Comparison of ENCODE assay signal across 25 mouse cellular contexts in genomic region chr3:80033071-80033470, GRCm38 (mm10).
DNase-seq lines count a peak whose midpoint lies in the region; TF ChIP-seq lines count a peak whose summit lies in the region.
"Had no signal": no experiment of that assay in that cellular context is flagged by ENCODE, and none has a peak within 500 bp of the region (broad histone marks: within the 10 kb centered on the region; RNA-seq: fewer than 3 reads in every experiment).

No protein-coding gene starts in this region.

- no peak for TF ChIP-seq CTCF in layer of hippocampus, adult 2 months (conservative IDR thresholded peaks at IDR 0.05)
- TF ChIP-seq CTCF in left cerebral cortex, adult 2 months (IDR thresholded peaks at IDR 0.05): no peak

- DNase-seq in layer of hippocampus, adult 2 months (ENCODE audit: low spot score in 2 of 2): peak in 1 of 2 experiments; percentile 48
- DNase-seq in layer of hippocampus, postnatal 36 days: no peak
- peak; percentile 43 to 77 for DNase-seq in frontal cortex, postnatal 36 days (ENCODE audit: low spot score in 2 of 2)
- peak in 1 of 2 experiments; percentile 33 for DNase-seq in left cerebral cortex, adult 2 months (ENCODE audit: extremely low spot score in 1 of 2, low spot score in 2 of 2)
- peak; percentile 39 to 70 for DNase-seq in right cerebral cortex, postnatal 10 days (ENCODE audit: low spot score in 2 of 2)
- no peak for DNase-seq in Muller cell, postnatal 12 days (ENCODE audit: inconsistent ontology term)
- DNase-seq in urinary bladder, postnatal 25 days (ENCODE audit: low spot score): no peak
- no peak for DNase-seq in spleen, postnatal 36 days (ENCODE audit: low spot score in 2 of 2)
- DNase-seq: adrenal gland, adult 2 months; B cell, adult 2 months; cerebellum, adult 9-10 months; heart, postnatal 10 days; kidney, adult 8-10 months; kidney, postnatal 25 days; liver, postnatal 0 days; lung, postnatal 10 days; spleen, adult 18-20 months had no signal

- H3K4me3 ChIP-seq in layer of hippocampus, adult 2 months: no peak overlapping the region
- H3K4me3 ChIP-seq in left cerebral cortex, adult 2 months: no peak overlapping the region
- H3K4me3 ChIP-seq: embryonic facial prominence, embryonic 12.5 days; erythroblast, embryonic 14.5 days; forebrain, embryonic 13.5 days; hindbrain, embryonic 12.5 days; limb, embryonic 10.5 days; midbrain, embryonic 15.5 days; neural tube, embryonic 15.5 days; stomach, embryonic 15.5 days had no signal

- H3K27ac ChIP-seq in layer of hippocampus, adult 2 months: peak overlapping the region; percentile 56
- peak overlapping the region; percentile 50; the same call in 1 of the 2 replicates for H3K27ac ChIP-seq in left cerebral cortex, adult 2 months
- H3K27ac ChIP-seq: embryonic facial prominence, embryonic 12.5 days; forebrain, embryonic 13.5 days; hindbrain, embryonic 12.5 days; limb, embryonic 10.5 days; midbrain, embryonic 15.5 days; neural tube, embryonic 15.5 days; stomach, embryonic 15.5 days had no signal

- intact Hi-C loops in left cerebral cortex, adult 2 months (cut with DNase I): loop anchor here (2.0 kb wide), 1 partner anchor 102 kb away; no protein-coding TSS in a partner anchor

Comparison
In these comparisons a context has a peak if more than half of its experiments do, and no peak if none do; other contexts are left out.
1. DNase-seq: peak in frontal cortex, postnatal 36 days (2 of 2) and right cerebral cortex, postnatal 10 days (2 of 2); none in layer of hippocampus, postnatal 36 days (0 of 2), Muller cell, postnatal 12 days (single experiment), urinary bladder, postnatal 25 days (single experiment) and spleen, postnatal 36 days (0 of 2).